Mouse (Mus musculus) embryonic facial prominence, embryonic 10.5 days (tissue): Measurements from ENCODE around the gene Phactr2. TPM values are rescaled to one million over a fixed set of nuclear protein-coding genes. Genes with fewer than 3 reads are reported as not detected.

ENCODE experiments used
- DNase-seq: peaks from one replicate; pipeline ENCODE4 v3.0.0-alpha.2; 2017; ENCODE audit warnings: low spot score
- H3K27ac ChIP-seq: fragments of 300-500 bp; sonication (generic); replicated peaks from 2 replicates; pipeline ENCODE4 v1.5.1; 2016; ENCODE audit warnings: mild to moderate bottlenecking
- H3K27me3 ChIP-seq: fragments of 300-500 bp; sonication (generic); replicated peaks from 2 replicates; pipeline ENCODE4 v1.6.1; 2016; ENCODE audit warnings: low read depth, mild to moderate bottlenecking; ENCODE audit not compliant: poor library complexity, severe bottlenecking
- H3K36me3 ChIP-seq: fragments of 300-500 bp; sonication (generic); replicated peaks from 2 replicates; pipeline ENCODE4 v1.6.1; 2016; ENCODE audit warnings: mild to moderate bottlenecking, moderate library complexity
- H3K4me1 ChIP-seq: fragments of 300-500 bp; sonication (generic); 2 replicates; pipeline ENCODE4 v1.6.1; 2016
- H3K4me3 ChIP-seq: fragments of 300-500 bp; sonication (generic); 2 replicates; pipeline ENCODE4 v1.5.1; 2016; ENCODE audit warnings: mild to moderate bottlenecking, moderate library complexity
- H3K9me3 ChIP-seq: fragments of 300-500 bp; sonication (generic); 2 replicates; pipeline ENCODE4 v1.6.1; 2016; ENCODE audit warnings: mild to moderate bottlenecking
- WGBS: fragments of 180-500 bp; shearing (Covaris S2); methylation state at CpG from one replicate; pipeline ENCODE4 v1.1.7; 2016; 5-methylcytosine and 5-hydroxymethylcytosine counted together
- polyA plus RNA-seq: library from polyadenylated mRNA; unstranded; fragments of >200 nt; fragmentation: Nextera tagmentation; extraction: Ambion mirVana; gene quantifications from 2 replicates; pipeline ENCODE4 v1.2.1, GENCODE M21; 2016

The Phactr2 gene
- polyA plus RNA-seq, 1 experiment from 2014 or later = 18.3 TPM

DNA sequence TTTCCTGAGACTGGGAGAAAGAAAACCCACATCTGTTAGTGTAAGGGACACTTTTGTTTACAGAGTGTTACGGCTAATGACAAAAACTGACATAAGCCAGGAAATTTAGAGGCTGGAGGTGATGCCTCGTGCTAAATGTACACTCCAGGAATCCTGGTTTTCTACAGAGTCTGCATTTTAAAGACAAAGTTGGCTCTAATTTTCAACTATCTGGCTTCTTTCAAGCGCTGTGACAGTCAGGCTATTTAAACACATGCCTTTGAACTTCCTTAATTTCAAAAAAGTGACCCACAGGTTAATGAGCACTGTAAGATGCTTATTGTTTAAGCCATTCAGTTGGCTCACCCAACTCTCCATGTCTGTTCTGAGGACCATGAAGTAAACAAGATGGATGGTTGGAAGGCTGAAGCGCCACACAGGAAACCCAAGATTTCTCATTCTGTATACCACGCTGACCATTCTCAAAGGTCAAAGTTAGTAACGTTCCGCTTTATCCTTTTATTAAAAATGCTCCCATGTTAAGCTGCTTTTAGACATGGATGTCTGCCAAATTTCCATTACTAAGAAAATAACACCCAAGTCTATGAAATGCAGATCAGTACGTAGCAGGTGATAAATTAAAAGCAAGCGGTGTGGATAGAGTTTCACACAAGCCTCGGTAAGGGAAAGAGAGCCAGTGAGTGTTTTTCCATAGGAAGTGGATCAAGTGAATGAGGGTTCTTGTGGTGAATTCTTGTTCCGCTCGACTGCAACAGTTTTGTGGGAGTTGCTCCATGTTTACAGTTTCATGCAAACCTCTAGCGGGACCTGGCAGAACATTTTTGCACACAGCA is 97.6 kb downstream of the Phactr2 start:
- H3K27ac ChIP-seq = peak overlapping the region; percentile 40; the same call in 1 of the 2 replicates
- no peaks in the 10 kb centered on the region for H3K27me3 ChIP-seq
- no peaks in the 10 kb centered on the region for H3K36me3 ChIP-seq
- H3K9me3 ChIP-seq = no peaks in the 10 kb centered on the region
- no peak overlapping the region for H3K4me3 ChIP-seq
- no peak for DNase-seq
- 0 out of 2 replicates have a peak, but pooled peaks cover 13% of the 10 kb centered on the region for H3K4me1 ChIP-seq
- WGBS = 77% methylated on average over 13 of the region's 13 CpGs

DNA sequence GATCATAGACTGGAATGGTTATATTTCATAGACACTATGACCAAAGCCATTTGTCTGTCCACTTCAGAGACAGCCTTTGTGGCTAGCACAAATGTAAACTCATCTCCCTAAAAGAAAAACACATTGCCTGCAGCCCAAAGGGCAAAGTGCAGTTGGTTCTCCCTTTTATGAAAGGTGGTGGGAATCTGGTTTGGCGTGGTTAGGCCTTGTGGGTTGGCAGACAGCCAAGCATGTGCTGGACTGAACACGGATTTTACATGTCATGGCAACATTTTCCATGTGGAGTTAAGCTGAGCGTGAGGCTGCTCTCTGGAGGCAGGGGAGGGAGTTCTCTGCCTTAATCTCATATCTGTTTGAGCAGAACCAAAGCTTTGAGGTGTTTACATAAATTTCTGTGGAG is 98.4 kb downstream of the Phactr2 start:
- peak; percentile 22 for DNase-seq
- Histone ChIP-seq H3K4me3 (no peak overlapping the region), H3K27me3 (no peaks in the 10 kb centered on the region), H3K9me3 (no peaks in the 10 kb centered on the region), H3K27ac (peak overlapping the region; percentile 5; the same call in 1 of the 2 replicates), H3K4me1 (0 out of 2 replicates have a peak, but pooled peaks cover 13% of the 10 kb centered on the region), H3K36me3 (no peaks in the 10 kb centered on the region)
- WGBS = 78% methylated on average over 3 of the region's 3 CpGs

DNA sequence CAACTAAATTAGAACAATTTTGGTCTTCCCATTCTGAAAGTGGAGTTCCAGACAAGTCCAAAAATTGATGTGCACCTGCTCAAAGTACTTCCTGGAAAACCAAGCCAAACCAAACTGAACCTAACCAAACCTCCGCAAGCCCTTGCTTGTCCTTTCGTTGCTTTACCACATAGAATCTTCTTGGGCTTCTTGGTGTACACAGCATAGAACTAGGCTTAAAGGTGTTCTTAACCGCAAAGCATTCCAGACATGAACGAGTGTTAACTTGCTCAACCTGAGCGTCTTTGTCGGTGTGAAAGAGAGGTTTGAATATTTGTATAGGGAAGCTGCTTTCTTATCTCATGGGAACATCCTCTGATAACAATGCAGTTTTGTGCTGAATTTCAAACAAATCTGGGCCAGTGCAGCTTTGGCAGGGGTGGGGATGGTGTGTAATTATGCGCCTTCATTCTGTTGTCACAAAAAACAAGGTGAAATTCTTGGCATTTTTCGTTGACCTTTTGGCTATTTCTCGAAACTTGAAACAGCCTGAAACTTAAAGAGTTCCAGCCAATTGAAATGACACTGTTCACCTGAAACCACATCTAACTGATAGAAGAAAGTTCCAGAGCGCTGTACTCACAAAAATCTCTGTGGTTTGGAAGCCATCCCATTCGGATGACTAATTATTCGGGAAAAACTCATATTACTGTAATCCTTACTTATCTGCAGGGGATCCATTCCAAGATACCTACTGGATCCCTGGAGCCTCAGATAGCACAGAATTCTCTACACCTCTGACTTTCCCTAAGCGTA is 104.4 kb downstream of the Phactr2 start:
- Histone ChIP-seq H3K9me3 (no peaks in the 10 kb centered on the region), H3K27ac (no peak overlapping the region), H3K36me3 (no peaks in the 10 kb centered on the region), H3K27me3 (no peaks in the 10 kb centered on the region), H3K4me1 (peaks cover 3% of the 10 kb centered on the region), H3K4me3 (no peak overlapping the region)
- no peak for DNase-seq
- WGBS = 74% methylated on average over 13 of the region's 13 CpGs

GRCm38 (mm10) chr10:13364286-13364580 is 110.0 kb downstream of the Phactr2 start:
- no peaks in the 10 kb centered on the region for H3K36me3 ChIP-seq
- no peaks in the 10 kb centered on the region for H3K9me3 ChIP-seq
- H3K4me3 ChIP-seq = no peak overlapping the region
- no peaks in the 10 kb centered on the region; the same call in 1 of the 2 replicates for H3K4me1 ChIP-seq
- no peak overlapping the region for H3K27ac ChIP-seq
- H3K27me3 ChIP-seq = no peaks in the 10 kb centered on the region
- DNase-seq = no peak
- whole genome bisulfite sequencing = 81% methylated on average over 2 of the region's 2 CpGs

DNA sequence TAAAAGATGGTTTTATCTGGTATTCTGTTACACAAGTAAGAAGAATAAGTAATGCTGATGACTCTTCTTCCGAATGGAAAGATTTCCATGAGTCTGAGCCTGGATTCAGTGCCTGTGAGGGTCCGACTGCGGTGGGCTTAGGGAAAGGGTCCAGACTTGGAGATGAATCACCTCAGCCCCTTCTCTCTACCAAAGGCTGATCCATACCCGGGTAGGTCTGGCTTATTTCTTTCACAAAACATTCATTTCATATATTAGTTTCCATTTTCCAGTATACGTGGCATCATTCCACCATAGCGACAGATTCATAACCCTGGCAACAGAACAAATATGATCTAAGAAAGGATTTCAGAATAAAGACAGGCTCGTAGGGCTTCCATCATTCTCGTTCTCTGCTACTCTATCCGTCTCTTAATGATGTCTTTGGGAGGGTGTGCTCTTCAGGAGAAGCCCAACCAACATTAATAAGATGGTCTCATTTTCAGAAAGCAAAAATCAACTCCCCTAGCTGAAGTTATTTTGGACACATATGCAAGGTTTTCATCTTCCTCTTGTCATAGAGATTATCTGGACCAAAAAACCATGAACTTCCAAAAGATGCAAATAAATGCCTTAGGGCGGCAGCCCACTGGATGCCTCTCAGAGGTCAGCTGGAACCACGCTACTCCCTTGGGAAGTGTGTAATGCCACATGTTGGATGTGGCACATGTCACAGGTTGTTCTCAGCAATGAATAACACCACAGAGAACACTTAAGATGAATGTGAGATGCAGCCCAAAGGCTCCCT is 110.5 kb downstream of the Phactr2 start:
- Histone ChIP-seq H3K27me3 (no peaks in the 10 kb centered on the region), H3K36me3 (no peaks in the 10 kb centered on the region), H3K4me1 (no peaks in the 10 kb centered on the region), H3K4me3 (no peak overlapping the region), H3K27ac (no peak overlapping the region), H3K9me3 (no peaks in the 10 kb centered on the region)
- no peak for DNase-seq
- 91% methylated on average over 11 of the region's 11 CpGs for WGBS

- Histone ChIP-seq H3K4me3 (no peak overlapping the region), H3K9me3 (no peaks in the 10 kb centered on the region), H3K27ac (no peak overlapping the region), H3K36me3 (no peaks in the 10 kb centered on the region), H3K4me1 (no peaks in the 10 kb centered on the region), H3K27me3 (no peaks in the 10 kb centered on the region)
- no peak for DNase-seq
Measured at GRCm38 (mm10) chr10:13360913-13361312, 113.3 kb downstream of the Phactr2 start.

DNA sequence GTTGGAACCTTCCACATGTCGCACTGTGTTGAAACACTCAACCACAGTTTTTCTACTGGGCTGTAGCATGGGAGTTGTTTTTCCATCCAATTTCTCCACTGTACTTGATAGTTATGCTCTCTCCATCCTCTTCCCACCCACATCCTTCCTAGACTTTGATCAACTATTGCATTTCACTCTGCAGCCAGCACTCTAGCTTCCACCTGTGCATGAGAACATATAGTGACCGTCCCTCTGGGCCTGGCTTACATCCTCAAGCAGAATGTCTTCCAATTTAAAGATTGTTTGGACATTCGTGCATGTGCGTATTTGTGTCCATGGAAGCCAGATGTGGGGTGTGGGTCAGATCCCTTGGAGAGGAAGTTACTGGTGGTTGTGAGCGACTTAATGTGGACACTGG is 114.4 kb downstream of the Phactr2 start:
- Histone ChIP-seq H3K27ac (no peak overlapping the region), H3K4me3 (no peak overlapping the region), H3K27me3 (no peaks in the 10 kb centered on the region), H3K36me3 (no peaks in the 10 kb centered on the region), H3K4me1 (no peaks in the 10 kb centered on the region), H3K9me3 (no peaks in the 10 kb centered on the region)
- 90% methylated on average over 5 of the region's 5 CpGs for WGBS
- DNase-seq = no peak

GRCm38 (mm10) chr10:13358679-13359078 is 115.5 kb downstream of the Phactr2 start:
- Histone ChIP-seq H3K4me1 (no peaks in the 10 kb centered on the region), H3K27me3 (no peaks in the 10 kb centered on the region), H3K27ac (no peak overlapping the region), H3K4me3 (no peak overlapping the region), H3K36me3 (no peaks in the 10 kb centered on the region), H3K9me3 (no peaks in the 10 kb centered on the region)
- WGBS = 78% methylated on average over 3 of the region's 3 CpGs
- no peak for DNase-seq

DNA sequence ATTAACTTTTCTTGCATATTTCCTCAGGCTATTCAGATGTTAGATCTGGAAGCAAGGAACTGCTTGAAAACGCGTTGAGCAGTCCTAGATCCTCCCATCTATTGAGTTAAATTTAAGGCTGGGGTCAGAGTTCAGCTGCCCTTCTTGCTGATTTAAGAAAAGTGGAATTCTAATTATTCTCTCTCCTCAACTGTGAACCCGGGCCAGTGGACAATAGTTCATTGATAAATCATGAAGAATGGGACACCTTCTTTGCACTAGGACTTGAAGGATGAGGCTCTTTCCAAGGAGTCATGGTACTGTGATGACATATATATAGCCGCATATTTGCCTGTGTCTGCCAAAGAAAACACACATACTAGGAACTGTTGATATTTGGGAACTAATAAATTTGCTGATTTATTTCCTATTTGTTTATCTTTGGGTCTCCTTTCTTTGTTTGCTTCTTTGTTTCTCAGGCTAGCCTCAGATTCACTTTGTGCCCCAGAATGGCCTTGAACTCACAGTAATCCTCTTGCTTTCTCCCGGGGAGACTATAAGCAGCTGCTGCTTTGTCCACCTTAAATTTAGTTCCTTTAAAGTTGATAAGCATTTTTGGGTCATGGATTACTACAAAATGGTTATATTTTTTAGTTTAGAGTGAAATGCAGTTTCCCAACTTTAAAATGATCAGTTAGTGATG is 127.5 kb downstream of the Phactr2 start:
- no peaks in the 10 kb centered on the region for H3K36me3 ChIP-seq
- H3K4me3 ChIP-seq = no peak overlapping the region
- no peak overlapping the region for H3K27ac ChIP-seq
- no peaks in the 10 kb centered on the region for H3K9me3 ChIP-seq
- no peaks in the 10 kb centered on the region for H3K4me1 ChIP-seq
- 40% methylated on average over 5 of the region's 5 CpGs for WGBS
- no peak for DNase-seq
- H3K27me3 ChIP-seq = no peaks in the 10 kb centered on the region

DNA sequence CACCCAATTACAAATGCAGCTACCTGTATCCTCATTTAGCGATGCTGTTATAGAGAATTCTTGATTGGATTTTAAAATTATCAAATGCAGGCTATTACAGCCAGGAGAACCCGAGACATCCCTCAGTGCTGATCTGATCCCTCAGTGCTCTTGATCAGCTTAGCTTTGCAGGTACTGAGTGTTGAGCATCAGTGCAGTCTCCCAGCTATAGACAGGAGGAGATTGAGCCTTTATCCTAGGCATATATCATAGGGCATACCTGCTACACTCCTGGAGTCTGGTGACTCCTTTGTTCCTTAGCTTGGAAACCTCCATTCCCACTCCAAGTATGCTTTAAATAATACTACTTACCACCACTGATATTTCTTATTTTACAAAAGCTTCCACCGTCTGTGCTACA is 133.6 kb downstream of the Phactr2 start:
- 87% methylated on average over 3 of the region's 3 CpGs for WGBS
- no peak for DNase-seq

DNA sequence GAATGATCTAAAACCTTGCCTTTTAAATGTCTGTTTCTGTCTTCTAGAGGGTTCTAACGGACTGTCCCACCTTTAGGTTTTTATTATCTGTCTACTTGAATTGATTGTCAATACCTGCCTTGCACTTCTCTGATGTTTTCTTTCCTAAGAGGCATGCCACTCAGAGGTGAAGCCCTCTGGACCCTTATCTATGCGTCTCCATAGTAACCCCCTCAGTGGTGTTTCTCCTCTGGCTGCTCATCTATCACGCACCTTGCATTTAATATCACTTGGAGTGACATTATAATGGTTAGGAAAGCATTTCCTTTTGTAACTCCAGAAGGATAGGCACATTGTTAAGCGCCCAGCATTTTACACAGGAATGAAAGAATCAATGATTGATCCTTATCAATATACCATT is 137.2 kb downstream of the Phactr2 start:
- H3K4me1 ChIP-seq = peaks cover 11% of the 10 kb centered on the region
- H3K27me3 ChIP-seq = no peaks in the 10 kb centered on the region
- no peak overlapping the region for H3K27ac ChIP-seq
- no peaks in the 10 kb centered on the region for H3K36me3 ChIP-seq
- no peaks in the 10 kb centered on the region for H3K9me3 ChIP-seq
- no peak overlapping the region for H3K4me3 ChIP-seq
- DNase-seq = no peak
- 76% methylated on average over 4 of the region's 4 CpGs for WGBS

More for the DNA sequence above, 133.6 kb downstream of the Phactr2 start:
- H3K9me3 ChIP-seq = no peaks in the 10 kb centered on the region
- no peak overlapping the region for H3K4me3 ChIP-seq
- no peaks in the 10 kb centered on the region for H3K36me3 ChIP-seq
- no peaks in the 10 kb centered on the region for H3K27me3 ChIP-seq
- peaks cover 11% of the 10 kb centered on the region for H3K4me1 ChIP-seq
- no peak overlapping the region for H3K27ac ChIP-seq

DNA sequence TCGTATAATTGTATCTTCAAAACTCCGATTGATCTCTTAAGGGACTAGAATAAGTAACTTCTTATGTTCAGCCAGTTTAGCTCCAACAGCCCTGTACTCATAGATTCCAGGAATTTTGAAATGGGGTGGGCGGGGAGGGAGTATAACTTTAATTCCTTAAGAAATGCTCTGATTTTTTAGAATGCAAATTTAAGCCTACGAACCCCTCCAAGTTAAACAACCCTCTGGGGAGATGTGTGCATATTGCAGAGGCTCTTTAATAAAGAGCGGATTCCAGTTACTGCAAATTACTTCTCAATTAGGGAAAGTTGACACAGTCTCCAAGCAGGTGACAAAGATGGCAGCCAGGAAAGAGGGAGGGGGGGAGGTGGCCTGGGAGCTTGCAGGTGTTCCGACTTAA is 138.4 kb downstream of the Phactr2 start:
- Histone ChIP-seq H3K36me3 (no peaks in the 10 kb centered on the region), H3K27me3 (no peaks in the 10 kb centered on the region), H3K4me1 (peaks cover 11% of the 10 kb centered on the region), H3K4me3 (no peak overlapping the region), H3K27ac (no peak overlapping the region), H3K9me3 (no peaks in the 10 kb centered on the region)
- no peak for DNase-seq
- 79% methylated on average over 6 of the region's 6 CpGs for WGBS
